Mouse (Mus musculus) central nervous system, embryonic 14 days (tissue): ENCODE measurements around the gene Aknad1. TPM values are rescaled to one million over a fixed set of nuclear protein-coding genes. Genes with fewer than 3 reads are reported as not detected.

Experiments
- polyA plus RNA-seq: library from polyadenylated mRNA; depleted of rRNA; stranded (reverse); fragments of >200 nt; gene quantifications from 2 replicates; pipeline ENCODE4 v1.2.3, GENCODE M21; 2012; rRNA removed

Aknad1 gene
- 0.04 and 0.40 TPM in 2 replicates for polyA plus RNA-seq

GRCm38 (mm10) chr3:108739045-108739708 is at the start of gene Aknad1:
Gene Aknad1, plus strand, starts transcription at chr3:108739658.

GRCm38 (mm10) chr3:108722036-108722872 is 17.2 kb upstream of the Aknad1 start, which contains the start of gene Gpsm2:
Gene Gpsm2, minus strand, starts transcription at chr3:108722309.

Other genes with a start within 250 kb of the Aknad1 start
- gene 1700013F07Rik, start 205.5 kb upstream of the Aknad1 start, polyA plus RNA-seq = 1.6 and 1.8 TPM in 2 replicates
- gene 5330417C22Rik, start 203.1 kb upstream of the Aknad1 start, polyA plus RNA-seq = 5.7 and 6.4 TPM in 2 replicates
- gene Tmem167b, start 177.2 kb upstream of the Aknad1 start, polyA plus RNA-seq = 15.9 and 16.8 TPM in 2 replicates
- gene Taf13, start 168.0 kb upstream of the Aknad1 start, polyA plus RNA-seq = 33.6 and 33.8 TPM in 2 replicates
- 78.4 and 92.7 TPM in 2 replicates for gene Wdr47, start 148.4 kb upstream of the Aknad1 start, polyA plus RNA-seq
- gene Clcc1, start 85.7 kb upstream of the Aknad1 start, polyA plus RNA-seq = 59.0 and 61.8 TPM in 2 replicates
- gene Gpsm2, start 17.3 kb upstream of the Aknad1 start, polyA plus RNA-seq = 20.0 and 27.7 TPM in 2 replicates
- gene Stxbp3, start 100.9 kb downstream of the Aknad1 start, polyA plus RNA-seq = 14.8 and 18.0 TPM in 2 replicates
- 0.04 and 0.06 TPM in 2 replicates for gene Fndc7, start 150.3 kb downstream of the Aknad1 start, polyA plus RNA-seq
- gene Prpf38b, start 172.1 kb downstream of the Aknad1 start, polyA plus RNA-seq = 91.2 and 95.8 TPM in 2 replicates
- gene Henmt1, start 200.2 kb downstream of the Aknad1 start, polyA plus RNA-seq = 0.84 and 0.98 TPM in 2 replicates
- 0.95 and 1.2 TPM in 2 replicates for gene Gm9857, start 200.8 kb downstream of the Aknad1 start, polyA plus RNA-seq